Mouse (Mus musculus) kidney, adult 2 months (tissue): ENCODE measurements at regions not wholly inside any gene's neighbourhood (a gene's known extent, or its start where the extent isn't known, plus 50 kb on each side); places are given as distances from the start of the nearest gene placed in this dataset.

Source experiments
- CTCF ChIP-seq: fragments of 200-500 bp; conservative IDR thresholded peaks from 2 replicates; pipeline ENCODE4 v1.5.1; 2011; ENCODE audit warnings: low read depth, mild to moderate bottlenecking, control low read depth, low read length, moderate library complexity, mixed read lengths; ENCODE audit not compliant: insufficient read depth, insufficient read length
- POLR2A ChIP-seq: fragments of 200-500 bp; IDR thresholded peaks from one replicate; pipeline ENCODE4 v1.6.1; 2011; ENCODE audit warnings: low read depth, low read length, control low read depth

DNA sequence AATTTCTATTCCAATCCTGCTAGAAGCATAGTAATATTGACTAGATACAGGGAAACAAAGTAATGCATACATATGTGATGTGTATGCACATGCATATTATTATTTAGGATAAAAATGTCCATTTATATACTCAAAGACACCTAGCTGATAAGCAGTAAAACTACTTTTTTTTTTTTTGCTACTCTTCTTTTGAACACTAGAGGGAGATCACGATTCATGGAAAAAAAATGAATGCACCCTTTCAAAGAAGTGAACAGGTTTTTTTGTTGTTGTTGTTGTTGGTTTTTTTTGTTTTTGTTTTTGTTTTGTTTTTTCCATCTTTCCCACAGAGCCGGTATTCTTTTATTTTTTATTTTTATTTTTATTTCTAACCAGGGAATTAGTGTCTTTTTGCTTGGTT, 99.1 kb upstream of the Agtr2 start:
- TF ChIP-seq CTCF (no peak), POLR2A (no peak)
